Mouse (Mus musculus): Measurements from ENCODE around the gene Zfp51. TPM values are rescaled to one million over a fixed set of nuclear protein-coding genes. Genes with fewer than 3 reads are reported as not detected.
A peak's percentile ranks its signal among the peaks of the same experiment; 100 is the strongest.
"Not testable (repeated sequence)": the region's sequence is repeated elsewhere in the genome, so short reads cannot be mapped to it uniquely, and the experiment has no call there.

Zfp51 gene
- 12.0 TPM for polyA plus RNA-seq (2021)

- in situ Hi-C loops (cut with MboI; ENCODE audit: low pct_unique_long_range_greater_than_20kb), result no loop called here
- peak; percentile 100 for ATAC-seq
- POLR2A ChIA-PET, result interaction anchor here (0.7 kb wide), 1 partner anchor 23 kb away, joined by 3 read pairs; no protein-coding TSS in a partner anchor
Observed at GRCm38 (mm10) chr17:21450138-21450704, at the start of gene Zfp51. Zfp51 (plus strand) TSS chr17:21450374.

DNA sequence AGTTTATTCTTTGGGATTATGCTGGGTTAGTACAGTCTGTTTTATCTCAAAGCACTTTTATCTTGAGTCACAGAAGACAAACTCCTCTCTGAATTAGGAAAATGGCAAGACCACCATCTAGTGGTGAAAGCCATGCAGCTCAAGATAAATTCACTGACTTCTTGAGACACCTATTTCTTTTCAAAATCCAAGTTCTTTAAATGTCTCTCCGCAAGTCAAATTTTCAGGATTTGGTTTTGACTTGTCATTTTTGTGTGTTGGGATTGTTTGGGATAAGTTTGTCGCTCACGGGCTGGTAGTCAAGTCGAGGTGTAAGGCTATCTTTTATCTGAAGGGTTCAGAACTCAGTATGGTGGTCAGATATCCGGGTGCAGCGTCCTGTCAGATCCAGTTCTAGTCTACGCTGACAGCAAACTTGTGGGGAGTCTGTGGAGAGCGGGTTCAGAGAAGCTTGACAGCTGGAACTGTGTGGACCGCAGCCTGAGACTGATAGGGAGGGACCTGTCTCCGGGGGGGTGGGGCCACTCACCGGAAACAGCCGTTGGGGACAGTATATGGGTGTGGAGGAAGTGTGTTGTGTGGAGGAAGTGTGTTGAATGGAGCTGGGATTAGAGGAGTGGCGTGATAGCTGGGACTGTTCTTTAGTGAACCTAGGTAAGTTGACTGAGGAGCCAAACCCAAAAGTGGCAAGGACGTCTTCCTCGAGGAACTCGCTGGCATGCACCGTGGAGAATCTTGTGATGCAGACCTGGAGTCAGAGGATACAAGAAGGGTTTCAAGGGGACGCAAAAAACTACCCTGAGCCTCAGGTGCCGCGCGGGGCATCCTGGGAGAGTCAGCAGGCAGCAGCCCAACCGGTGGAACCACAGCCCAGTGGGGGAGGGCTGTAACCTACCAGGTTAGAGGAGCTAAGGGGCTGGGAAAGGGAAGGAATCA lies 27.2 kb upstream of the Zfp51 start, which contains the start of gene Zfp54:
TSS of gene Zfp54 (plus strand) at position 564 of the 936 bp plus-strand sequence.
- ChIA-PET POLR2A (interaction anchor here (0.6 to 1.5 kb wide), 3 partner anchors 93 to 149 kb away, joined by 3 to 10 read pairs (median 4); no protein-coding TSS in a partner anchor), CTCF (interaction anchor here (1.0 to 4.8 kb wide), 14 partner anchors 10 to 191 kb away, joined by 3 to 32 read pairs (median 6); partner anchors contain the start of genes Zfp51 and Zfp677)
- H3K27me3 ChIP-seq, result no peaks in the 10 kb centered on the region
- peak; percentile 10 for DNase-seq (ENCODE audit: low read depth, low spot score)
- in situ Hi-C loops (cut with MboI; ENCODE audit: low pct_unique_long_range_greater_than_20kb), result loop anchor here (5.0 kb wide), 1 partner anchor 156 kb away; no protein-coding TSS in a partner anchor
- ATAC-seq, result peak; percentile 98
- TF ChIP-seq CTCF (IDR thresholded peaks at IDR 0.05), result peak; percentile 80

More at GRCm38 (mm10) chr17:21450138-21450704, at the start of gene Zfp51:
- peak; percentile 42 for DNase-seq (ENCODE audit: low read depth, low spot score)
- peaks cover 6% of the 10 kb centered on the region for H3K27me3 ChIP-seq
- CTCF ChIA-PET, result interaction anchor here (0.9 to 3.9 kb wide), 11 partner anchors 12 to 85 kb away, joined by 3 to 25 read pairs (median 9); partner anchors contain the start of genes Zfp52 and Zfp54
- no peak for TF ChIP-seq CTCF (IDR thresholded peaks at IDR 0.05)

DNA sequence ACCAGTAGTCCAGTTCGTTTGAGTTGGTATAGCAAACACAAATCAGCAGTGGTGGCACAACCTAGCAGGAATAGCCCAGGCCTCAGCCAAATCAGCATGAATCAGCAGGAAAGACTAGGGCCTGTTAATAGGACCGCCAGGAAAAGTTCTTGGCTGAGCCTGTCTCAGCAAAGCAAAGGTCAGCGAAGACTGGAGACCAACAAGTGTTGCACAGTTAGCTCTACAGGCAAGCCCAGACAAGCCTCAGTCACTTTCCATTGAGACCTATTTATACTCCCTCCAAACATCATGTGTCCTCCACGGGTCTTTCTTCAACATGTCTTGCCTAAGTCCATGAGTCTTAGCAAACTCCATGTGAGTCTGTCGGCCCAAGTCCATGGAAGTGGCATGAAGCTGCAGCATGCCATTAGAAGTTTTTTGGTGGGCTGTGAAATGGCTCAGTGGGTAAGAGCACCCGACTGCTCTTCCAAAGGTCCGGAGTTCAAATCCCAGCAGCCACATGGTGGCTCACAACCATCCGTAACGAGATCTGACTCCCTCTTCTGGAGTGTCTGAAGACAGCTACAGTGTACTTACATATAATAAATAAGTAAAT lies 11.3 kb upstream of the Zfp51 start:
- POLR2A ChIA-PET, result not testable (repeated sequence)

GRCm38 (mm10) chr17:21449669-21450068 lies 505 bp upstream of the Zfp51 start:
- TF ChIP-seq CTCF (IDR thresholded peaks at IDR 0.05), result peak; percentile 69
- peak; percentile 39 for DNase-seq (ENCODE audit: low read depth, low spot score)
- ChIA-PET CTCF (interaction anchor here (1.1 to 3.9 kb wide), 8 partner anchors 12 to 86 kb away, joined by 3 to 25 read pairs (median 10); partner anchors contain the start of genes Zfp52 and Zfp54), POLR2A (no interaction called here)
- peak; percentile 80 for ATAC-seq
- H3K27me3 ChIP-seq, result peaks cover 6% of the 10 kb centered on the region
- in situ Hi-C loops (cut with MboI; ENCODE audit: low pct_unique_long_range_greater_than_20kb), result no loop called here

More for the DNA sequence above, 11.3 kb upstream of the Zfp51 start:
- DNase-seq (ENCODE audit: low read depth, low spot score); H3K27me3 ChIP-seq; in situ Hi-C loops (cut with MboI; ENCODE audit: low pct_unique_long_range_greater_than_20kb); ATAC-seq: not testable (repeated sequence)
- CTCF ChIA-PET, result interaction anchor here (0.8 to 2.6 kb wide), 4 partner anchors 10 to 76 kb away, joined by 3 to 12 read pairs (median 6); partner anchors contain the start of gene Zfp54

GRCm38 (mm10) chr17:21463550-21463949 lies 13.4 kb downstream of the Zfp51 start:
- ChIA-PET POLR2A (no interaction called here), CTCF (no interaction called here)
- no peak for TF ChIP-seq CTCF (IDR thresholded peaks at IDR 0.05)
- peak; percentile 84 for ATAC-seq
- DNase-seq (ENCODE audit: low read depth, low spot score), result peak; percentile 24
- in situ Hi-C loops (cut with MboI; ENCODE audit: low pct_unique_long_range_greater_than_20kb), result no loop called here
- no peaks in the 10 kb centered on the region for H3K27me3 ChIP-seq

DNA sequence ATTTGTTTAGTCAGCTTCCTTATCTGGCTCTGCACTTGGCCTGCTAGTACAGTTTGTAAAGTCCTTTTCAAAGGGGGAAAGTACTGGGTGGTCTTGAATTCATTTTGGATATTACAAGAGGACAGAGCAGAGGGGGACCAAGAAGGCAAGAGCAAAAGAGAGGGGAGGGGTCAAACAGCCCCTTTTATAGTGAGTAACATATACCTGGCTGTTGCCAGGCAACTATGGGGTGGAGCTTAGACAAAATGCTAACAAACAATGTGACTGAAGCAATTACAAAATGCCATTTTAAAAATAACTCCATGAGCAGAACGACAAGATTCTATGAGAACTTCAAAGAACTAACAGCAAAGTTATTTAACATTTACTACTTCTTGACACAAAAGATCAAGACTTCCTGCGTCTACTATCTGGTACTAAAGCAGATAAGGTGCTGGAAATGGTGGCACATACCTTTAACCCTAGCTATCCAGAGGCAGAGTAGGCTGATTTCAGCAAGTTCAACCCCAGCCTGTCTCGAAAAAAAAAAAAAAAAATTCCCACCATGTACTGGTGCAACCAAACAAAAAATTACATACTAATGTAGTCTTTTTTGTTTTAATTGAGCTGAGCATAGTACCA lies 22.0 kb downstream of the Zfp51 start:
- ChIA-PET POLR2A (interaction anchor here (0.6 to 1.1 kb wide), 4 partner anchors 22 to 62 kb away, joined by 3 to 4 read pairs (median 4); no protein-coding TSS in a partner anchor), CTCF (interaction anchor here (0.8 to 3.5 kb wide), 4 partner anchors 11 to 44 kb away, joined by 3 to 21 read pairs (median 4); partner anchors contain the start of gene Zfp51)
- H3K27me3 ChIP-seq, result no peaks in the 10 kb centered on the region
- DNase-seq (ENCODE audit: low read depth, low spot score), result no peak
- no peak for TF ChIP-seq CTCF (IDR thresholded peaks at IDR 0.05)
- in situ Hi-C loops (cut with MboI; ENCODE audit: low pct_unique_long_range_greater_than_20kb), result no loop called here
- ATAC-seq, result no peak

GRCm38 (mm10) chr17:21472653-21473307 lies 22.6 kb downstream of the Zfp51 start:
- no peak for ATAC-seq
- no peak for TF ChIP-seq CTCF (IDR thresholded peaks at IDR 0.05)
- H3K27me3 ChIP-seq, result no peaks in the 10 kb centered on the region
- in situ Hi-C loops (cut with MboI; ENCODE audit: low pct_unique_long_range_greater_than_20kb), result no loop called here
- no peak for DNase-seq (ENCODE audit: low read depth, low spot score)
- ChIA-PET POLR2A (interaction anchor here (0.6 to 1.1 kb wide), 3 partner anchors 22 to 39 kb away, joined by 3 to 4 read pairs (median 3); no protein-coding TSS in a partner anchor), CTCF (interaction anchor here (0.9 to 3.5 kb wide), 8 partner anchors 10 to 62 kb away, joined by 3 to 21 read pairs (median 4); partner anchors contain the start of genes Zfp51 and Zfp53)

- ChIA-PET CTCF (interaction anchor here (0.9 to 3.5 kb wide), 6 partner anchors 11 to 61 kb away, joined by 3 to 21 read pairs (median 4); partner anchors contain the start of genes Zfp51 and Zfp53), POLR2A (interaction anchor here (1.0 to 1.1 kb wide), 2 partner anchors 23 to 38 kb away, joined by 3 read pairs; no protein-coding TSS in a partner anchor)
- peak; percentile 97 for ATAC-seq
- in situ Hi-C loops (cut with MboI; ENCODE audit: low pct_unique_long_range_greater_than_20kb), result no loop called here
- no peaks in the 10 kb centered on the region for H3K27me3 ChIP-seq
- DNase-seq (ENCODE audit: low read depth, low spot score), result peak; percentile 20
- peak; percentile 61 for TF ChIP-seq CTCF (IDR thresholded peaks at IDR 0.05)
Observed at GRCm38 (mm10) chr17:21473362-21474190, 23.4 kb downstream of the Zfp51 start.

- POLR2A ChIA-PET; ATAC-seq; in situ Hi-C loops (cut with MboI; ENCODE audit: low pct_unique_long_range_greater_than_20kb); CTCF ChIA-PET; H3K27me3 ChIP-seq; DNase-seq (ENCODE audit: low read depth, low spot score): not testable (repeated sequence)
Observed at GRCm38 (mm10) chr17:21474729-21475128, 24.6 kb downstream of the Zfp51 start.

DNA sequence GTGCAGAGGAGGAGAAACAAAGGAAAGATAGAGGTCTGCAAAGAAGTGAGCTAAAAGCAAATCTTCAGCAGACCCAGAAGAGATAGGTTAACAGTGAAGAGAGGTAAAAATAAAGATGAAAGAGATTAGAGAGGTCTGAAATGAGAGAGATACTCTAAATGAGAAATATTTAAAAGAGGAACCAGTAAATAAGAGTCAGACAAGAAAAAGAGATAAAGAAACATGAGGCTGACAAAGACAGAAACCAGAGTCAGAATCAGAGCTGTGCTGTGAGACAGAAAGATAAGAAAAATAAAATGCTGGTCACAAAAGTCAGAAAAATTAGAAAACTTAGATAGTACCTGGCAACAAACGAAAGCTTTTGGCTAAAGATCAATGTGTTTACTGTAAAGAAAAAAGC lies 25.1 kb downstream of the Zfp51 start:
- in situ Hi-C loops (cut with MboI; ENCODE audit: low pct_unique_long_range_greater_than_20kb); DNase-seq (ENCODE audit: low read depth, low spot score); POLR2A ChIA-PET; H3K27me3 ChIP-seq; ATAC-seq; CTCF ChIA-PET: not testable (repeated sequence)

- in situ Hi-C loops (cut with MboI; ENCODE audit: low pct_unique_long_range_greater_than_20kb); CTCF ChIA-PET; DNase-seq (ENCODE audit: low read depth, low spot score); H3K27me3 ChIP-seq; POLR2A ChIA-PET; ATAC-seq: not testable (repeated sequence)
Observed at GRCm38 (mm10) chr17:21476351-21476750, 26.2 kb downstream of the Zfp51 start.

DNA sequence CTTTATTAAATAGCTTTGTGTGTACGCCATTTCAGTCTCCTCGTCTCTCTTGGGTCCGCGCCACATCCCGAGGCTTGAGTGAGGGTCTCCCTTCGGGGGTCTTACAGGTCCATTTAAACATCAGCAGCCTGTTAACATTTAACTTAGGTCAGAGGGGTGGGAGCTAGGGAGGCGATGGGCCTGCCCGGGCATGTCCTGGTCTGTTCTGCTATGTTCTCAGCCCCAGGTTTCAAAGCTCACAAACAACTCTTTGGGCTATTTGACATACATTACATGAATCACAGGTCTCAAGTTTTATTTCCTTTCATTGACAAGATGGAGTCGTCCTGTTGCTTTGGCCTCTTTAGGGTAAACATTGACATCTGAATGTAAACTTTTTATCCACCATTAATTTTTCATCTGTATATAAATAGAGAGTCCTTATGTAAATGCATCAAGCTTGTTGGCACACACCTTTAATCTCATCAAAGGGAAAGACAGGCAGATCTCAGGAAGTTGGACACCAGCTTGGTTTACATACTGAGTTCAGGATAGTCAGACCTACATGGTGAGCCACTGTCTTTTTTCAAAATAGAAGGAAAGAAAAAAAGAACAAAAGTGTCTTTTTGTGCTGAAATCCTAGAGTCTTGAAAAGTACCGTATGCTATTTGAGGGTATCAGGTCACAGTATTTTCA lies 28.1 kb downstream of the Zfp51 start:
- H3K27me3 ChIP-seq; DNase-seq (ENCODE audit: low read depth, low spot score); in situ Hi-C loops (cut with MboI; ENCODE audit: low pct_unique_long_range_greater_than_20kb); ATAC-seq; POLR2A ChIA-PET; CTCF ChIA-PET: not testable (repeated sequence)

Data from Patski (cell line).